Mouse (Mus musculus) T-helper 2 cell (primary cell): ENCODE results near the gene Arhgap32.

Experiments
- in situ Hi-C: fragments of 300-600 bp; cut with MboI, MseI; formaldehyde crosslinking; loops from one replicate; pipeline ENCODE4 v1.15.1; 2025; ENCODE audit warnings: high pct_unique_total_duplicates

Arhgap32 gene

GRCm38 (mm10) chr9:32115786-32116185 is at the start of gene Arhgap32:
Gene Arhgap32, plus strand, starts transcription at chr9:32116136.
- in situ Hi-C loops, result no loop called here

GRCm38 (mm10) chr9:32072778-32073177 is 43.2 kb upstream of the Arhgap32 start:
- in situ Hi-C loops, result no loop called here

GRCm38 (mm10) chr9:32088106-32088776 is 27.7 kb upstream of the Arhgap32 start:
- in situ Hi-C loops, result loop anchor here (25.0 kb wide), 1 partner anchor 826 kb away; no protein-coding TSS in a partner anchor

GRCm38 (mm10) chr9:32088882-32089281 is 27.1 kb upstream of the Arhgap32 start:
- in situ Hi-C loops, result loop anchor here (25.0 kb wide), 1 partner anchor 827 kb away; no protein-coding TSS in a partner anchor

DNA sequence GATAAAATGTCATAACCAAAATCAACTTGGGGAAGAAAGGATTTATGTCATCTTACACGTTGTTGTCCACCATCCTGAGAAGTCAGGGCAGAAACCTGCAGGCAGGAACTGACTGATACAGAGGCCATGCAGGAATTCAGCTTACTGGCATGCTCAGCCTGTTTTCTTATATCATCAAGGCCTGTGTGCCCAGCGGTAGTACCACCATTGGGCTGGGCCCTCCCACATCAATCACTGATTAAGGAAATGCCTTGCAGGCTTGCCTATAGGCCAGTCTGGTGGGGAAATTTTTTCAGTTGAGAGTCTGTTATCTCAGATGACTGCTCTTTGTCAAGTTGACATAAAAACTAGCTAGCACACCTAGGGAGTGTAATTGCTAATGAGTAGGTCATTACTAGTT is 22.5 kb upstream of the Arhgap32 start:
- in situ Hi-C loops, result loop anchor here (25.0 kb wide), 1 partner anchor 831 kb away; no protein-coding TSS in a partner anchor

- in situ Hi-C loops, result loop anchor here (25.0 kb wide), 1 partner anchor 832 kb away; no protein-coding TSS in a partner anchor
Measured at GRCm38 (mm10) chr9:32094351-32095120, 21.4 kb upstream of the Arhgap32 start.

DNA sequence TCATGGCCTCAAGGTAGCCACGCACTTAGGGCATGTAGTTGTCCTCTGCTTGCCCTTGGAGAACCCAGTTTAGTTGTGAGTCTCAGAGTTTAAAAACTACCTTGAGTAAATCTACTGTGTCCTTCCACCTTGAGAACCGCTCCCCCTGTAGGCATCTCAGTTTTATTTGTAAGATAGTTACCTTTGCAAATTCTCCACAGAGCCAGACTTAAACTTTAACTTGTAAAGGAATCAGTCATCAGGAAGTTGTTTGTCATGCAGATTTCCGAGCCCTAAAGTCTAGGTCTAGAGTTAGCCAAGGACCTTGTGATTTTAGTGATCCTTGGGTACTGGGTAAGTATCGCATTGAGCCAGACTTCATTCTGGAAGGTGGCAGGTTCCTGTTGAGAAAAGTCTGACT is 20.4 kb upstream of the Arhgap32 start:
- in situ Hi-C loops, result loop anchor here (25.0 kb wide), 1 partner anchor 833 kb away; no protein-coding TSS in a partner anchor

DNA sequence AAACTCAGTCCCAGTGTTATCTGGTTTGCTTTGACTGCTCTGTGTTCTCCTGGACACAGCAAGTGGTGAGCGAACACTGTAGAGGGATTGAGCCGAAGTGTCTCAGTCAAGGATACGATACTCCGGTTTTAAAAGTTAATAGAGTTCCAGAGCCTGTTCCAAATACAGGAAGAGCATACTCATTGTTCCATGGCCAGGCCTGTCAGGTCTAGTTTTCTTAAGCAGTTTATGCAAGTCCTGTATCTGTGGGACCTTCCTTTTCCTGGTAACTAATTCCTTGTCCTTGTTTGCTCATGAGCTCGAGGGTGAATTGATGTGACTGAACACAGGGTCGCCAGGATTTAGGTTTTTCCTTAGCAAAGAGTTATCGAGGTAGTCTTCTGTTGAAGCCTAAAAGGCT is 19.4 kb upstream of the Arhgap32 start:
- in situ Hi-C loops, result loop anchor here (25.0 kb wide), 1 partner anchor 834 kb away; no protein-coding TSS in a partner anchor

- in situ Hi-C loops, result loop anchor here (25.0 kb wide), 1 partner anchor 835 kb away; no protein-coding TSS in a partner anchor
Measured at GRCm38 (mm10) chr9:32097123-32097522, 18.8 kb upstream of the Arhgap32 start.

DNA sequence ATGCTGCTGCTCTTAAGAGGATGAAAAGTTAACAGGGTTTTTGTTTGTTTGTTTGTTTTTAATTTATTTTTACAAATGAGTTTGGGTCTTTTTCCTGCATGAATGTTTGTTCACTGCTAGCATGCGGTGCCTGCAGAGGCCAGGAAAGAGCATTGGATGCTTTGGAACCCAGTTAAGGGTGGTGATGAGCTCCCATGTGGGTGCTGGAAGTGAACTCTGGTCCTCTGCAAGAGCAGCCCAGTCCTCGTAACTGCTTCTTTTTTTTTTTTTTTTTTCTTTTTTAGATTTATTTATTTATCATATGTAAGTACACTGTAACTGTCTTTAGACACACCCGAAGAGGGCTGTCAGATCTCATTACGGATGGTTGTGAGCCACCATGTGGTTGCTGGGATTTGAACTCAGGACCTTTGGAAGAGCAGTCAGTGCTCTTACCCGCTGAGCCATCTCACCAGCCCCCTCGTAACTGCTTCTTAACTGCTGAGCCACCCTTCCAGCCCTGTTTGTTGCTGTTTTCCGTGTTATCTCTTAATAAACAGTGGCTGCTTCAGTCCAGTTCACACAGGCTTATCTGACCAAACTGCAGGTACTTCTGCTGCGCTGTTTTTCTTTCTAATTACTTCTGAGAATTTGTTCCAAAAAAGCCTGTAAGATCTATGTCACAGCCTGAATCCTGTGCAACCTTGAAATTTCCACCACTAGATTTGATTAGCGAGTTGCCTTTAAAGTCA is 17.3 kb upstream of the Arhgap32 start:
- in situ Hi-C loops, result loop anchor here (25.0 kb wide), 1 partner anchor 836 kb away; no protein-coding TSS in a partner anchor

- in situ Hi-C loops, result loop anchor here (5.0 kb wide), 1 partner anchor 93 kb away; no protein-coding TSS in a partner anchor
Measured at GRCm38 (mm10) chr9:32100561-32100960, 15.4 kb upstream of the Arhgap32 start.

DNA sequence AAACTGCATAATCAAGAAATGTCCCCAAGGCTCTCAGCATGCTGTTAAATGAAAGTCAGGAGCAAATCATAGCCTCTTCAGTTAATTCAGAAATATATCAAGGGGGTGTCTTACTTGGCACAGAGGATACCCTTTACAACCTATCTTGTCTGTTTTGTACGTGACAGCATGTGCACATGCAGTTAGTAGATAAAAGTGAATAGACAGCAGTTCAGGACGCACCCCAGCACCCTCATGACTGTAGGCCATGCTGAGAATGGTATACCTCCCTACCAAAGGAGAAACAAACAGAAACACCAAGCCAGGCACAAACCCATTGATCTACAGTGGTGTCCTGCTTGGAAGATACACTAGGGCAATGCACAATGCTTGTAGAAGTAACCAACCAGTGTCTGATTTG is 14.4 kb upstream of the Arhgap32 start:
- in situ Hi-C loops, result loop anchor here (5.0 kb wide), 1 partner anchor 94 kb away; no protein-coding TSS in a partner anchor

GRCm38 (mm10) chr9:32104670-32105069 is 11.3 kb upstream of the Arhgap32 start:
- in situ Hi-C loops, result loop anchor here (5.0 kb wide), 1 partner anchor 97 kb away; no protein-coding TSS in a partner anchor

GRCm38 (mm10) chr9:32110376-32110775 is 5.6 kb upstream of the Arhgap32 start:
- in situ Hi-C loops, result no loop called here

GRCm38 (mm10) chr9:32116272-32116671 is 336 bp downstream of the Arhgap32 start:
- in situ Hi-C loops, result no loop called here

DNA sequence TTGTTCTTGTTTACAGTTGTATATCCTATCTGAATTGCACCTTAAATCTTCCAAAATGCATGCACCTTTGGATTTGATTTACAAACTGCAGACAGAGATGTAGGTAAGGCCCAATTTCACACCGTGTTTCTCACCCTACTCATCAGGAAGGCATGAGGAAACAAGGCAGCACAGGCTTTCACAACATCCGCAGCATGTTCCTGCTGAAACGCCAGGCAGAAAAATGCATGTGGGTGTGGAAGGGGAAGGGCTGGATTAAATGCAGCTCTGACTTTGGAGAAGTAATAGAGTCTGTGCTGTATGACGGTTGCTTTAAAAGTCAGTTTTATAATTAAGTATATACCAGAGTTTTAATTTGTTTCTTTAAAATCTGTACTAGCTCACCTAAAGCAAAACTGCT is 1.9 kb downstream of the Arhgap32 start:
- in situ Hi-C loops, result no loop called here

DNA sequence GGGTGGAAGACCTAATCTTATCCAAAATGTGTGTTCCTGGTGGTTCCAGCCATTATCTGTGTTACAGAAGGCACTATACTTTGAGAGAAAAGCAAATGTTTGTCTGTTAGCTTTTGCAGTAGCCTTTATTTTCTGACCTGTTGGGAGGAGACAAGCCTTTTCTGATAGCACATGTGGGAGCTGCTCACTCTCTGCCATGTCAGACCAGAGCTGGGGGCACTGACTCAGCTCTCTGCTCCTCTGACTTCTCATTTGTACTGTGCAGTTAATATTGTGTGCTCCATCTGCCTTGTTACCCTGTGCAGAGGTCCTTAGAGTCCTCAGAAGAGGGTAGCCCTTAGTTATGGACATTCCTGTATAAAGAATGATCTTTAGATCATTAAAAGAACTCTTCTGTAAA is 2.5 kb downstream of the Arhgap32 start:
- in situ Hi-C loops, result no loop called here

DNA sequence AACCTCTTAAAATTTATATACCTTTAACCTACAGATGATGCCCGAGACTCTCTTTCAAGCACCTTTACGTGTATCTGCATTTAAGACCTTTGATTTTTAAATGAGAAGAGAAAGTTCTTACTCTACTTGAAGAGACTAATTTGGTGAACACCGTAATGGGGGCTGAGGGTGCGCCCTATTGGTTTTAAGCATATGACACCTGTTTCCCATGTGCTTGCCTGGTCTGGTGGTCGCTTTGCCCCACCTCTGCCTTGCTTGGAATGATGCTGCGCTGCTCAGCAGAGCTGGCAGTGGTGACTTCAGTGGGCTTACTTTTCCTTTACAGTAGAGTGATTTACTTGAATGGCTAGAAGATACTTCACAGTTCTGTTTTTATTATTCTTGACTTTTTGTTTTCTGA is 3.6 kb downstream of the Arhgap32 start:
- in situ Hi-C loops, result no loop called here

- in situ Hi-C loops, result loop anchor here (10.0 kb wide), 1 partner anchor 635 kb away; no protein-coding TSS in a partner anchor
Measured at GRCm38 (mm10) chr9:32120162-32120561, 4.2 kb downstream of the Arhgap32 start.

- in situ Hi-C loops, result loop anchor here (10.0 kb wide), 1 partner anchor 634 kb away; no protein-coding TSS in a partner anchor
Measured at GRCm38 (mm10) chr9:32121271-32121670, 5.3 kb downstream of the Arhgap32 start.

DNA sequence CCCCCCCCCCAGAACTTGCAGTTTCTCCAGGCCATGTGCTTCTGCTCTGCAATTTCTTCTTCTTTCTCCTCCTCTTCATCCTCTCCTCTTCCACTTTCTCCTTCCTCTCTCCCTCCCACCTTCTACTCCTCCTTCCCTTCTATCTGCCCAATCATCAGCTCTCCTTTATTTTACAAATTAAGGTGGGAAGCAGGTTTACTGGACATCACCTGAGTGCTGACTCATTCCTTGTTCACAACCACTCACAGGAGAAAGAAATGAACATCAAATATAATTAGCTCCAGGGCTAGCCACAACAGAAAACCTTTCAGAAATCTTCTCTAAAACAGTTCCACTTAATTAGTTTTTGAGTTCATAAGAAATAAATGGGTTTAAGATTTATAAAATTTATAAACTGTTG is 20.3 kb downstream of the Arhgap32 start:
- in situ Hi-C loops, result no loop called here
